Mouse (Mus musculus): Measurements from ENCODE around the gene Armh4. TPM values are rescaled to one million over a fixed set of nuclear protein-coding genes. Genes with fewer than 3 reads are reported as not detected.
"Not testable (repeated sequence)": the region's sequence is repeated elsewhere in the genome, so short reads cannot be mapped to it uniquely, and the experiment has no call there.

The Armh4 gene
- polyA plus RNA-seq (2015; fragmentation: Nextera tagmentation; extraction: Ambion mirVana), result 13.5 and 14.9 TPM in 2 replicates

DNA sequence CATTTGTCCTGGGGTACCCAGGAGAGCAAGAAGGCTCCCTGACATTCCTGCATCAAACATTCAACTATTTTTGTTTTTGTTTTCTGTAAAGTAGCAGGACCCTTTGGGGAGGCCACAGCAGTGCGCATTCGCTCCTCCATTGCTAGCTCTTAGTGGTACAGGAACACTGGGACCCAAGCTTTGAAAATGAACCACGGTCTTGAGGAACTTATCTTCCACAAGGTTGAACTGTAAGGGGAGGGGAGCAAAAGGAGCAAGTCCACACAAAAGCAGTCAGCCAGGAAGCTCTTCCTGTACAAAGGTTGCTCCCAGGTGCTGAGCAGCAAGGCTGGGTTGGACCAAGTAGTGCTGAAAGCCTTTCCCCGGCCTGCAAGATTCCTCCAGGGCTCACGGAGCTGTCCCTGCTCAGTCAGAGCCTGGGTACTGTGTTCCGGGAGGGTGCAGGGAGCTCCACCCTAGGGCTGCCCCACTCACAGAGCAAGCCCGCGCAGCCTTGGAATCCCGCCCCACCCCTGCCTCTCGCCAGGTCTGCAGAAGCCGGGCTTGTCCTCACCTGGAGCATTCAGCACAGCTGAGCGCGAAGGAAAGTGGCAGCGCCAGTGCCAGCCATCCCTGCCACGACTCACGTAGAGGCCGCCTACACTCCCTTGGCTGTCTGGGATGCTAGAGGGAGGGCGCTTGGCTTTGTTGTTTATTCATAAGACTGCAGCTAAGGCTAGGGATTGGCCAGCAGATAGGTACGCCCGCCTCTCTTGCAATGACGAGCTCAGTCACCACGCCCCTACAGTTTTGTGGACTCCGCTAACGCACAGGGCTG, at the start of gene Armh4:
Gene Armh4, minus strand, starts transcription at position 669 of the 817 bp plus-strand sequence.
- Histone ChIP-seq H3K4me3 (replicated peaks) (peak within 1 kb of the TSS; percentile 65), H3K9ac (peak within 1 kb of the TSS; percentile 52), H3K4me2 (replicated peaks) (peak within 1 kb of the TSS; percentile 85), H3K9me3 (no peaks in the 10 kb centered on the region), H3K27ac (peak within 1 kb of the TSS; percentile 67; the same call in 1 of the 2 replicates), H3K36me3 (no peaks in the 10 kb centered on the region), H3K4me1 (replicated peaks) (no peaks in the 10 kb centered on the region), H3K27me3 (replicated peaks) (no peaks in the 10 kb centered on the region)
- 2% methylated on average over 24 of the region's 24 CpGs for WGBS
- peak; percentile 99 for ATAC-seq

DNA sequence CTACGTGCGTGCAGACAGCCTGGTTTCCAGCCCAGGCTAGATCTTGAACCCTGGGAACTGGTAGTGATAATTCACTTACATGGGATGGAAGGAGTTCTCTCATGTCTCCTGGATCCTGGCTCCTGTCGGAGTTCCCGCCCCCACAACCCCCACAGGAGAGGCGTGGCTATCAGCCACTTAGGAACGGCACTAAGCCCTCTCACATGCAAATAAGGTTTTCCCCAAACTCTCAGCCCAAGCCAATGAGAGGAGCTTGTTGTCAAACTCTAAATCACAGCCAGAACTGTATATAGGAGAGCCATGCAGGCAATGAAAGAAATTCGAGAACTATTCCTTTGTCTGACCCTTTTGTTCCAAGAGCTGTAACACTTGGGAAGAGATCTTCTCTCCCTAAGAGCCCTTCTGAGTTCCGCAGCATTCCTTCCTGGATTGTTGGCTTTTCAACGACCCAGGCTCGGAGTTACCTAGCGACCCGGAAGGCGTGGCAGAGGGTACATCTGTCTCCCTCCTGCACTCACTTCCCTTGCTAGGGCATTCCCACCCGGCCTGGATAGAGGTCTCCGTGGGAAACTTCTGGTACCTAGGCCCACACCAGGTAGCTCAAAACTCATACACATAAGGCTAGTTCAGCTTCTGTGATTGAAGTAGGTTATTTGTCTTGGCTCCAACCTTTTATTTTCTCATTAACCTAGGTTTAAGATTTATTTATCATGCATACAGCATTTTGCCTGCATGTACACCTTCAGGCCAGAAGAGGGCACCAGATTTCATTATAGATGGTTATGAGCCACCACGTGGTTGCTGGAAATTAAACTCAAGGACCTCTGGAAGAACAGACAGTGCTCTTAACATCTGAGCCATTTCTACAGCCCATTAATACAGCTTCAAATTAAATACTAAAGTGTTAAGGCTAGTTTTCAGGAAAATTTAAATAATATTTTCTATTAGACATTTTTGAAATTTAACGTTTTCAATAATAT, 46.3 kb upstream of the Armh4 start:
- no peak overlapping the region for H3K9ac ChIP-seq
- H3K36me3 ChIP-seq, result no peaks in the 10 kb centered on the region
- no peaks in the 10 kb centered on the region for H3K4me1 ChIP-seq (replicated peaks)
- peak overlapping the region; percentile 10; the same call in 1 of the 2 replicates for H3K4me3 ChIP-seq (replicated peaks)
- WGBS, result 15% methylated on average over 17 of the region's 17 CpGs
- no peak for ATAC-seq
- no peak overlapping the region for H3K27ac ChIP-seq
- no peaks in the 10 kb centered on the region for H3K9me3 ChIP-seq
- H3K27me3 ChIP-seq (replicated peaks), result no peaks in the 10 kb centered on the region
- peak overlapping the region; percentile 48 for H3K4me2 ChIP-seq (replicated peaks)

DNA sequence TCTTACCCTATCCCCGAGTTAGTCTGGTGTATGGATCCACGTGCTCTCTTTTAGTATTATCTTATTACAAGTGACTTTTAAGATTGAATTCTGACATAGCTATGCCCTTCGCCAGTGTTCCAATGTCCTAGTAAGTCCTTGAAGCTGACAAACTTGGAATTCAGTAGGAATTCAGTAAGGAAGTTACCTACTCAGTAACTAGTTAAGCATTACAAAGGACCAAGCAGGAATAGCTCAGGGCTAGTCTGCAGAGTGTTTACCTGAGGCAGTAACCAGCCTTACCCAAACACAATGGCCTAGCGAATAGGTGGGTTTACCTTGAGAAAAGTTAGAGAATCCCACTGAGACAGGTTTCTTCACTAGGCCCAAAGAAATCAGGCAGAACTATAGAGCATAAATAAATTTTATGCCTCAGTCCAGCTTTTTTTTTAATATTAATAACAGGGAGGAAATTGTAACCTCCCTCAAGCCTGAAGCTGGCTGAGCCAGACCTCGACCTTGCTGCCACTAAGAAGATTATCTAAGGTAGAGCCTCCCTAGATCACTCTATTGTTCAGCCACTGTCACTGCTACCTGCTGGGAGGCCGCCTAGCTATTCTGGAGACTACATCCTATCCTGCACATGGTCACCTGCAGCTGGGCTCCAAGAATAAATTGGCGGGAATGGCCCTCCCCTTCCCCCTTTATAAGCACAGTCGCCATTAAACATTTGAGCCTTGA, 36.7 kb upstream of the Armh4 start:
- H3K4me1 ChIP-seq (replicated peaks); H3K4me2 ChIP-seq (replicated peaks); H3K27me3 ChIP-seq (replicated peaks); H3K9ac ChIP-seq; H3K4me3 ChIP-seq (replicated peaks); H3K36me3 ChIP-seq; H3K27ac ChIP-seq; ATAC-seq; H3K9me3 ChIP-seq: not testable (repeated sequence)
- 81% methylated on average over 8 of the region's 8 CpGs for WGBS

DNA sequence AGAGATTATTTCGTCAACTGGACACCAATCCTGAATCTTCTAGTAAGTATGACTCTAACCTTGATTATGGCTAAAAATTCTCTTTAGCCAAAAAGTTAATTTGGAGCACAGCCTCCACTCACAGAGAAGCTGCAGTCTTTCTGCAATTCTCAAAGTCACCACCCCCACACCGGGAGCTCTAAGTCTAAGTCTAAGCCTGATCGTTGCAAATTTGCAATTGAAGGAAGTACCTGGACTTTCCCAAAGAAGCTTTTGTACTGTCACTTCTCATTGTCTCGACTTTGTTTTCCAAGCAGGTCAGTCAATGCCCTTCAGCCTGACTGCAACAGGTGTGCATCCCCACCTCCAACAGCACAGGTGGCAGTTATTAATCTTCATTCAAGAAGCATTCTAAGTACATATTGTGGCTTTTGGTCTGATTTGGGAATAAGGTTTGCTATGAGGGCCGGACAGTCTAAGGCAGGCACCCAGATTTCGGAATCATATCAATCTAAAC, 35.6 kb upstream of the Armh4 start:
- H3K36me3 ChIP-seq; H3K4me2 ChIP-seq (replicated peaks); H3K4me1 ChIP-seq (replicated peaks); H3K9ac ChIP-seq; ATAC-seq; H3K4me3 ChIP-seq (replicated peaks); H3K9me3 ChIP-seq; H3K27me3 ChIP-seq (replicated peaks); H3K27ac ChIP-seq: not testable (repeated sequence)
- 86% methylated on average over 6 of the region's 6 CpGs for WGBS

DNA sequence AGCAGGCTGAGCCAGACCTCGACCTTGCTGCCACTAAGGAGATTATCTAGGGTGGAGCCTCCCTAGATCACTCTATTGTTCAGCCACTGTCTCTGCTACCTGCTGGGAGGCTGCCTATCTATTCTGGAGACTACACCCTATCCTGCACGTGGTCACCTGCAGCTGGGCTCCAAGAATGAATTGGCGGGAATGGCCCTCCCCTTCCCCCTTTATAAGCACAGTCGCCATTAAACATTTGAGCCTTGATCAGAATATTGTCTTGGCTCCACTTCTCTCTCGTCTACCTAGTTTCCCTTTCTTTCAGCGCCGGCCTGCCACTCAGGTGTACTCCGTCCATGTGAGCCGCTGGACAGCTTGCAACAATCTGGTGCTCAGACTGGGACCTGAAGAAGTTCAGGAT, 29.8 kb upstream of the Armh4 start:
- not testable (repeated sequence) for H3K27me3 ChIP-seq (replicated peaks); ATAC-seq; H3K9me3 ChIP-seq; H3K4me1 ChIP-seq (replicated peaks); H3K9ac ChIP-seq; H3K36me3 ChIP-seq; H3K27ac ChIP-seq; H3K4me3 ChIP-seq (replicated peaks); H3K4me2 ChIP-seq (replicated peaks)
- WGBS, result 85% methylated on average over 9 of the region's 9 CpGs

DNA sequence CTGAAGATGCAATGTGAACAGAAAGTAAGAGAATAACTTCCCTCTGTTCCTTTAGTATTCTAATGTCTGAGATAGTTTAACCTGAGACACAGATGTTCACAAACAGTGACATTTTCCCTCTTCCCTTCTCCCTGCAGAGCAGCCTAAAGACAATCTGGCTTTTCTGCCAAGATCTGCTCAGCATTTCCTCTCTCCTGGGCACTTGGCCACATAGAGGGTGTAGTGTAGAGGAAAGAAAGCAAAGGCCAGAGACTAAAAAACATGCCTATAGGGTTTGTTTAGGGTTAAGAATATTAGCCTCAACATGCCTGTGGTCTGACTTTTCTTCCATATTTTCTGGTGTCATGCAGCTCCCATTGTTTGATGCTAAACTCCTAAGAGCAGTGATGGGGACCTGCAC, 21.9 kb upstream of the Armh4 start:
- ATAC-seq; H3K4me3 ChIP-seq (replicated peaks); H3K9me3 ChIP-seq; H3K9ac ChIP-seq; H3K36me3 ChIP-seq; H3K4me2 ChIP-seq (replicated peaks); H3K27me3 ChIP-seq (replicated peaks); H3K4me1 ChIP-seq (replicated peaks); H3K27ac ChIP-seq: not testable (repeated sequence)

DNA sequence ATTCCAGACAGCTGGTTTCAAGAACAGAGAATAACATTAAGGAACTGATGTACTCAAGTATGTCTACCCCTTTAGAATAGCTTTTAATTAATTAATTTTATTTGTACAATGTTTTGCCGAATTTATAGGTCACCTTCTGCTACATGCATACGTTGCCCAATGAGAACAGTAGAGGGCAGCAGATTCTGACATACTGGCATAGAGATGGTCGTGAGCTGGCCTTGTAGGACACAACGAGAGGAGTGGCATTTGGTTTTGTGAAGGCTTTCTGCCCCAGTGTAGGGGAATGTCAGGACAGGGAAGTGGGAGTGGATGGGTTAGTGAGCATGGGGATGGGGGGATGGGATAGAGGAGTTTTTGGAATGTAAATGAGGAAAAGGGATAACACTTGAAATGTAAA, 18.3 kb upstream of the Armh4 start:
- no peak overlapping the region for H3K4me3 ChIP-seq (replicated peaks)
- 12% methylated on average over 4 of the region's 4 CpGs for WGBS
- no peak overlapping the region for H3K27ac ChIP-seq
- ATAC-seq, result no peak
- H3K36me3 ChIP-seq, result no peaks in the 10 kb centered on the region
- no peaks in the 10 kb centered on the region for H3K9me3 ChIP-seq
- no peaks in the 10 kb centered on the region for H3K27me3 ChIP-seq (replicated peaks)
- no peak overlapping the region for H3K4me2 ChIP-seq (replicated peaks)
- H3K4me1 ChIP-seq (replicated peaks), result no peaks in the 10 kb centered on the region
- no peak overlapping the region for H3K9ac ChIP-seq

DNA sequence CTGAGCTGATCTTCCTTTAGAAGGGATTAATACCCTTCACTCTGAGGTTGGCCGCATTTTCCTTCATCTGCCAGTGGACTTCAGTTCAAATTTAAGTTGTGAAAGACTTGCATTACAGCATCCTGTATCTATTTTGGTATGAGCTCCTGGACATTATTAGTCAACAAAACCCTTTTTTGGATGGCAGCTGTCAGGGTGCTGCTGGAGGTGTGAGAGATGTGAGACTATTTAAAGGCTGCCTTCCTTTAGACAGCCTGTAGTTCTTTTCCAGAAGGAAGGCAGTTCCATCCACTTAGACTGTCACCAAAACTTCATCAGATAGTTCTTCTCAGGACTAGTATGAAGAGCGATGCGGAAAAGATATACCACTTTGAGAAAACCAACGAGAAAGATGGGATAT, 10.8 kb upstream of the Armh4 start:
- H3K9ac ChIP-seq, result no peak overlapping the region
- no peak overlapping the region for H3K4me3 ChIP-seq (replicated peaks)
- no peak overlapping the region for H3K4me2 ChIP-seq (replicated peaks)
- H3K36me3 ChIP-seq, result no peaks in the 10 kb centered on the region
- H3K4me1 ChIP-seq (replicated peaks), result no peaks in the 10 kb centered on the region
- H3K9me3 ChIP-seq, result no peaks in the 10 kb centered on the region
- no peak for ATAC-seq
- WGBS, result 82% methylated on average over 4 of the region's 4 CpGs
- H3K27me3 ChIP-seq (replicated peaks), result no peaks in the 10 kb centered on the region
- H3K27ac ChIP-seq, result no peak overlapping the region

DNA sequence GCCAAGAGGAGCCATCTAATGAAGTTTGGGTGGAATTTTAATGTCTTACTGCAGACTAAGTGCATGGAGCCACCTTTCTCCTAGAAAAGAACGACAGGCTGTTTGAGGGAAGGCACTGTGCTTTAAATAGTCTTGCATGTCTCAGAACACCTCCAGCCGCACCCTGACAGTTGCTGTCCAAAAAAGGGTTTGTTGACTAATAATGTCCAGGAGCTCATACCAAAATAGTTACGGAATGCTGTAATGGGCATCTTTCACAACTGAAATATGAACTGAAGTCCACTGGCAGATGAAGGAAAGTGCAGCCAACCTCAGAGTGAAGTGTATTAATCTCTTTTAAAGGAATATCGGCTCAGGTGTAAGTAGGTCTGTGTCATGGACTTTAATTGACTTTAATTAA, 7.4 kb upstream of the Armh4 start:
- H3K4me3 ChIP-seq (replicated peaks), result no peak overlapping the region
- WGBS, result 57% methylated on average over 4 of the region's 4 CpGs
- H3K36me3 ChIP-seq, result no peaks in the 10 kb centered on the region
- no peaks in the 10 kb centered on the region for H3K27me3 ChIP-seq (replicated peaks)
- no peak overlapping the region for H3K4me2 ChIP-seq (replicated peaks)
- no peaks in the 10 kb centered on the region for H3K4me1 ChIP-seq (replicated peaks)
- H3K9me3 ChIP-seq, result no peaks in the 10 kb centered on the region
- no peak overlapping the region for H3K9ac ChIP-seq
- no peak overlapping the region for H3K27ac ChIP-seq
- no peak for ATAC-seq

DNA sequence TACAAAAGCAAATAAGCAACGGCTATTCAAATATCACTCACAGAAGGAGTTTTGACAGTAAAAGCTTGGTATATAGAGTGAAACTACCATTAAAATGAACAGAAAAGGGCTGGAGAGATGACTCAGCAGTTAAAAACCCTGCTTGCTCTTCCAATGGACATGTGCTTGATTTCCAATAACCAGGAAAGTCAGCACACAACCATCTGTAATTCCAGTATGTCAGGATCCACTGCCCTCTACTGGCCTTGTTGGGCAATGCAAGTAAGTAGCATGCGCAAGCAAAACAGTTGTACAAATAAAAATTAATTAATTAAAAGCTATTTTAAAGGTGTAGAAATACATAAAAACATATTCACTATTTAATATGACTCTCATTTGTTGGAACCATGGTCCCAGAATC, 2.6 kb upstream of the Armh4 start:
- 57% methylated on average over 2 of the region's 2 CpGs for WGBS
- no peak overlapping the region for H3K4me2 ChIP-seq (replicated peaks)

DNA sequence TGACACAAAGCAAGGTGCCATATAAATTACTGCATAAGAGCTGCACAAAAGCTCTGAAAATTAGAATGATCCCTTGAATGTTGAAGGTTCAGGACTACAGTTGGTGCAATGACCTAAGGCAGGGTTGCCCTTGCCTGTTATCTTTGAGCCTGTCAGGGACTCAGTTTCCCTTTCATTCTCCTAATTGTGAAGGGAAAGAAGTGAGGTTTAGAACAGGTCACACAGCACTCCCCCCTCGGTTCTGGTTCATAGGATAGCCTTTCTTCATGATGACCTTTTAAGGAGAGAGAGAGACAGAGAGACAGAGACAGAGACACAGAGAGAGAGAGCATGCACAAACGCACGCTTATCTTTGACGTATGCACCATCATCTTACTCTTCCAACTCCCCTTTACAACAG, 683 bp upstream of the Armh4 start:
- Histone ChIP-seq H3K36me3 (no peaks in the 10 kb centered on the region), H3K4me2 (replicated peaks) (peak overlapping the region; percentile 85), H3K4me3 (replicated peaks) (no peak overlapping the region), H3K27ac (no peak overlapping the region), H3K9ac (no peak overlapping the region), H3K4me1 (replicated peaks) (no peaks in the 10 kb centered on the region), H3K27me3 (replicated peaks) (no peaks in the 10 kb centered on the region), H3K9me3 (no peaks in the 10 kb centered on the region)
- no peak for ATAC-seq
- 81% methylated on average over 4 of the region's 4 CpGs for WGBS

More for the DNA sequence above, 2.6 kb upstream of the Armh4 start:
- Histone ChIP-seq H3K27ac (no peak overlapping the region), H3K9me3 (no peaks in the 10 kb centered on the region), H3K27me3 (replicated peaks) (no peaks in the 10 kb centered on the region), H3K4me3 (replicated peaks) (no peak overlapping the region), H3K4me1 (replicated peaks) (no peaks in the 10 kb centered on the region), H3K9ac (no peak overlapping the region), H3K36me3 (no peaks in the 10 kb centered on the region)
- no peak for ATAC-seq

DNA sequence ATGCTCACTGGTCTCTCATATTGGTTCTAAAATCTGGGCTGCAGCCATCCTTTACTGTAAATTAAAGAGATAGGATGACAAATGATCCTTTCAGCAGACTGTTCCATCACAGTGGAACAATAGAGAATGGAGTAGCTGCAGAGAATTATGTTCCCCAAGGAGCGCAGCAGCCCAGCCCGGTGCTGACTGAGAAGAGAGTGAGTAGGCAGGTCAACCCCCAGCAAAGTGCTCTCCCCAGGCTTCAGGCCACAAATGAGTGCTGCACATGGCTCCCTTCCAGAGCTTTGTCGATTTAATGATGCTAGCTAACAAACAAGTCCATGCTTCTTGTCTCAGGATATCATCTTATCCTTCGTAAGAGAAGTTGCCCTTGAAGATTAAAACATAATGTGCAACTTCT, 2.8 kb downstream of the Armh4 start:
- WGBS, result 81% methylated on average over 4 of the region's 4 CpGs
- Histone ChIP-seq H3K36me3 (no peaks in the 10 kb centered on the region), H3K9ac (no peak overlapping the region), H3K9me3 (no peaks in the 10 kb centered on the region), H3K4me3 (replicated peaks) (no peak overlapping the region), H3K4me1 (replicated peaks) (no peaks in the 10 kb centered on the region), H3K27ac (no peak overlapping the region), H3K27me3 (replicated peaks) (no peaks in the 10 kb centered on the region), H3K4me2 (replicated peaks) (no peak overlapping the region)
- ATAC-seq, result no peak
